Mouse (Mus musculus): Measurements from ENCODE around the gene Cpeb2. TPM values are rescaled to one million over a fixed set of nuclear protein-coding genes. Genes with fewer than 3 reads are reported as not detected.
A peak's percentile ranks its signal among the peaks of the same experiment; 100 is the strongest.

The Cpeb2 gene
- polyA plus RNA-seq, 1 experiment from 2014 or later = 1.4 TPM

DNA sequence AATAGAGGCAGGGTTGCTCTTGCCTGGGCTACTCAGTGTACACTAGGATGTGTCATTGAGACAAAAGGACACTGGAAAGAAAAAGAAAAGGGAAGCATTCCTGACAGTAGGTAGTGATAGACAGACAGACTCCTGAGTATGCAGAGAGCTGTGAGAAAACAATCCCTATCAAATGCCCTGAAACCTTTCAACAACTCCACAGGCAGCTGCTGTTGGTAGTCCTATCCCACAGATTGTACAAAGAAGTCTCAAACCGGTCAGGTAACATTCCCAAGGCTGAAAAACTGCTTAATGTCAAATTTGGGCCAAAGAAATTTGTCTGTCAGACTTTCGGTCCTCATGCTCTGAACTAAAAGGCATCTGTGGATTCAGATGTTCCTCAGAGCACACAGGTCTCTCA lies 66.0 kb downstream of the Cpeb2 start:
- no peak for DNase-seq (ENCODE audit: low spot score)
- WGBS = 72% methylated on average over 2 of the region's 2 CpGs

DNA sequence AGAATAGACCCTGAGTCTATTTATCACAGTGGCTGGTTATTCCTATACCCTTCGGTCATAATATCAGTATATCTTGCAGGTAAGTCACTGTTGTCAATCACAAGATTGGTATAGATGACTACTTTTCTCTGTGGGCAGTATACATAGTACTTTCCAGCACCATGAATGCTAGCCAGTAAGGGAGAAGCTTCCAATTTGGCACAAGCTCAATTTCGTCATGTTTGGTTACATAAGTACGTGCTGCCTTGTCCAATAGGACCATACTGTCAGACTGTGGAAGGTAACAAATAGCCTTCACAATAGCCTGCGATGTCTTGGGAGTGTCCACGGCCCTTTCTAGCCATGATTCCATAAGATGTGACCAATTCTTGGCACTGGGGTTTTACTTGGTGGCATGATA lies 67.1 kb downstream of the Cpeb2 start:
- H3K4me3 ChIP-seq = no peak overlapping the region
- H3K9me3 ChIP-seq = no peaks in the 10 kb centered on the region
- H3K4me1 ChIP-seq = no peaks in the 10 kb centered on the region
- no peak for DNase-seq (ENCODE audit: low spot score)
- H3K27ac ChIP-seq (replicated peaks) = no peak overlapping the region
- H3K27me3 ChIP-seq (replicated peaks; ENCODE audit: low read depth, poor library complexity, severe bottlenecking) = no peaks in the 10 kb centered on the region
- H3K36me3 ChIP-seq (replicated peaks) = no peaks in the 10 kb centered on the region
- 92% methylated on average over 5 of the region's 5 CpGs for WGBS

More for the DNA sequence above, 66.0 kb downstream of the Cpeb2 start:
- Histone ChIP-seq H3K9me3 (no peaks in the 10 kb centered on the region), H3K4me3 (no peak overlapping the region), H3K27me3 (replicated peaks; ENCODE audit: low read depth, poor library complexity, severe bottlenecking) (no peaks in the 10 kb centered on the region), H3K4me1 (no peaks in the 10 kb centered on the region), H3K36me3 (replicated peaks) (no peaks in the 10 kb centered on the region), H3K27ac (replicated peaks) (no peak overlapping the region)

DNA sequence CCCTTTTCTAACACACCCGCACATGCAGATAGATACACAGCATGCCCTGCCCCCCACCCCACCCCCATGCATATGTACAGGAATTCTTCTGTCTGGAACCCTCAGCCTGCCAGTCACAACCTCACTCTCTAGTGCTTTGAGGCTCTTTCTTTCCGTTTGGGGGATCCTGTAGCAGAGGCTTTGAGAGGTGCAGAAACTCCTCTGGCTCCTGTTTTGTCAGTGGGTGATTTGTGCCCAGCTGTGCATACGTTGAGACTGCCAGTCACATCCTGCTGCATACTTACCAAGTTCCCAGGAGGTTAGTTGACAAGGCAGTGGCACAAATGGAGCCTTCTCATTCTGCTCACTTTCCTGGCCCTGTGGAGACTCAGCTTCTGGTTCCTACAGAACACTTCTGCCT lies 68.0 kb downstream of the Cpeb2 start:
- H3K36me3 ChIP-seq (replicated peaks) = no peaks in the 10 kb centered on the region
- H3K27ac ChIP-seq (replicated peaks) = no peak overlapping the region
- no peak overlapping the region for H3K4me3 ChIP-seq
- H3K27me3 ChIP-seq (replicated peaks; ENCODE audit: low read depth, poor library complexity, severe bottlenecking) = no peaks in the 10 kb centered on the region
- WGBS = 51% methylated on average over 3 of the region's 3 CpGs
- no peaks in the 10 kb centered on the region for H3K9me3 ChIP-seq
- DNase-seq (ENCODE audit: low spot score) = no peak
- H3K4me1 ChIP-seq = no peaks in the 10 kb centered on the region

DNA sequence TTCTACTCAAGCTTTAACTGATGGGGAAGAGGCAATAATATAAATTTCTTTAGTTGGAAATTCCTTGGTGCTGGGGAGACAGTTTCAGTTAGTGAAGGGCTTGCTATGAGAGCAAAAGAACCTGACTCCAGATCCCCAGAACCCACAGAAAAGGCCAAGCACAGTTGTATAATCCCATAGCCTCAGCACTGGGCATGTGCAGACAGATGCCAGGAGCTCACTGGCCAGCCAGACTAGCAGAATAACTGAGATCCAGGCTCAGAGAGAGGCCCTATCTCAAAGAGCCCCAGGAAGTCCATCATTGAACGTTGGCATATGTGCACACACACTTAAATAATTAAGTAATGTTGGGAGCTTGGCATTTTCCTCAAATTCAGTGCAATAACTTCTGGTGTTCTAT lies 70.5 kb downstream of the Cpeb2 start:
- Histone ChIP-seq H3K27me3 (replicated peaks; ENCODE audit: low read depth, poor library complexity, severe bottlenecking) (no peaks in the 10 kb centered on the region), H3K4me1 (no peaks in the 10 kb centered on the region), H3K27ac (replicated peaks) (no peak overlapping the region), H3K9me3 (no peaks in the 10 kb centered on the region), H3K36me3 (replicated peaks) (no peaks in the 10 kb centered on the region), H3K4me3 (no peak overlapping the region)
- no peak for DNase-seq (ENCODE audit: low spot score)
- WGBS = 69% methylated on average over 1 of the region's 1 CpGs

DNA sequence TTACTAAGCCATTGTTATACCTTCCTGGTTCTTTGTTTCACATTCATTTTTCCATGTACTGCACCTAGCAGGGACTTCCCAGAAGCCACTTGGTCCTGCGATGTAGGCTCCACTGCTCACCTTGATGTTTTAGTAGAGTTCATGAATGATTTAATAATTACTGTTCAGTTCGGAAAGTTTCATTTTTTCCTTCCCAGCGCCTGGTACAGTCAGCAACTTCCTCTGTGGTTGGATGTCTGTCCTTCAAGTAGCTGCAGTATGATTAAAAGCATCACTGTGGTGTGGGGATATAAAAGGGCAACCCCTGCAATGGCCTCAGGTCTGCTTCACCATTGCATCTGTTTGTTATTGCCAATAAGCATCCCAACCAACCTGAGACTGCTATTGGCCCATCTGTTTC lies 72.5 kb downstream of the Cpeb2 start:
- Histone ChIP-seq H3K4me1 (peaks cover 4% of the 10 kb centered on the region), H3K36me3 (replicated peaks) (no peaks in the 10 kb centered on the region), H3K4me3 (no peak overlapping the region), H3K27me3 (replicated peaks; ENCODE audit: low read depth, poor library complexity, severe bottlenecking) (no peaks in the 10 kb centered on the region), H3K9me3 (no peaks in the 10 kb centered on the region), H3K27ac (replicated peaks) (no peak overlapping the region)
- no peak for DNase-seq (ENCODE audit: low spot score)
- 86% methylated on average over 3 of the region's 3 CpGs for WGBS

DNA sequence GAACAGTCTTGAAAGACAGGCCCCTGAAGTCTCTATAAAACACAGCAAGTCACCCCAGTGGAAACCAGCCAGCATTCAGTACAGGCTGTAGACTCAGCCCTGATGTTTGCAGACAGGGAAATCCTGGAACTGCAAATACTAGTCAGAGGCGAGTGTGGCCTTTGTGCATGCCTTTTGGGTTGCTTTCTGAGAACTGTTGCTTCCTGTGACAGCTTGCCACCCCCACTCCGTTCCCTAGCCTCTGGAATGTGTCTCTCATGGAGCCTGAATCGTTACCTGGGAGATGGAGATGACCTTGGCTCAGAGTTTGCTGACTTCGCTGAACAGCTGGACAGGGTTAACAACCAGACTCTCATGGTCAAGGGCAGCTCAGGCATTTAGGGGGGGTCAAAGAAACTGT lies 77.0 kb downstream of the Cpeb2 start:
- H3K9me3 ChIP-seq = no peaks in the 10 kb centered on the region
- peak; percentile 18 for DNase-seq (ENCODE audit: low spot score)
- H3K36me3 ChIP-seq (replicated peaks) = no peaks in the 10 kb centered on the region
- no peak overlapping the region for H3K4me3 ChIP-seq
- no peak overlapping the region for H3K27ac ChIP-seq (replicated peaks)
- H3K4me1 ChIP-seq = peaks cover 4% of the 10 kb centered on the region
- WGBS = 52% methylated on average over 4 of the region's 4 CpGs
- no peaks in the 10 kb centered on the region for H3K27me3 ChIP-seq (replicated peaks; ENCODE audit: low read depth, poor library complexity, severe bottlenecking)

DNA sequence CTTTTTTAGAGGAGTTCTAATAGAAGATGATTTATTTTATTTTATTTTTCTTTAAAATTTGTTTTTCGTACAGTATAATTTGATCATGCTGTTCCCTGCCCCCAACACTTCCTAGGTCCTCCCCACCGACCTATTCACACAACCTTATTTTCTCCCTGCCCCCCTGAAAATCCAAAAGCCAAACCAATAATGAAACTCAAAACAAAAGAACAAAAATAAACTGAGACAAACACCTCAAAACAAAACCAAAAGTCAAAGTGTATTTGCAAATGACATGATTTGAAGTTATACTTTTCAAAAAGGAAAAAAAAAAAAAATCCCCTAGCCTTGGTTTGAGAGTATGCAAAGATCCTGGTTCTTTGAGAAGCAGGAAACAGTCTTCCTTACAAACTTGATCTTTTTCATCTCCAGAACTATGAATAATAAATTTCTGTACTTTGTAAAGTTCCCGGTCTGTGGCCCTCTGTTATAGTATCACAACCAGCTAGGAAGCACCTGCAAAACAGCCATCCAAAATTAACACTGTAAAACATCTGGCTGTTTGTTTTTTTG lies 91.4 kb downstream of the Cpeb2 start:
- H3K27ac ChIP-seq (replicated peaks) = no peak overlapping the region
- DNase-seq (ENCODE audit: low spot score) = no peak
- WGBS = 86% methylated on average over 3 of the region's 3 CpGs
- H3K4me3 ChIP-seq = no peak overlapping the region
- no peaks in the 10 kb centered on the region for H3K9me3 ChIP-seq
- no peaks in the 10 kb centered on the region for H3K36me3 ChIP-seq (replicated peaks)
- no peaks in the 10 kb centered on the region for H3K27me3 ChIP-seq (replicated peaks; ENCODE audit: low read depth, poor library complexity, severe bottlenecking)
- peaks cover 6% of the 10 kb centered on the region for H3K4me1 ChIP-seq

DNA sequence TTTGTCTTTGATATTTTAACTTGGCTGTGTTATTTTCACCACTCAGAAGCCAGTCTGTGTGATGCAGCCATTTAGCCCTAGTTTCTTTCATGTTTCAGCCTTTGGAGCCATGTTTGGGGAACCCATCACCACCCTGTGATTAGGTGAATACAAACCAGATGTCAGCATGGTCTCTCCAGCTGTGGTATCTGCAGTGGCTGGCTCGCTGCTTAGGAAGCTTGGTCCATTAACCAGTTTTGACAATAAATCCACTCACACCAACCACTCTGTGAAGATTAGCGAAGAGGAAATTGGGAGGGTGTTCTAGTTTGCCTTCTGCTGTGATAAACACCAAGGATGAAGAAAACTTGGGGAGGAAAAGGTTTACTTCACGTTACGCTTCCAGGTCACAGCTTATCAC lies 92.6 kb downstream of the Cpeb2 start:
- Histone ChIP-seq H3K27me3 (replicated peaks; ENCODE audit: low read depth, poor library complexity, severe bottlenecking) (no peaks in the 10 kb centered on the region), H3K27ac (replicated peaks) (no peak overlapping the region), H3K9me3 (no peaks in the 10 kb centered on the region), H3K4me3 (no peak overlapping the region), H3K4me1 (peaks cover 6% of the 10 kb centered on the region), H3K36me3 (replicated peaks) (no peaks in the 10 kb centered on the region)
- peak; percentile 26 for DNase-seq (ENCODE audit: low spot score)
- 64% methylated on average over 4 of the region's 4 CpGs for WGBS

DNA sequence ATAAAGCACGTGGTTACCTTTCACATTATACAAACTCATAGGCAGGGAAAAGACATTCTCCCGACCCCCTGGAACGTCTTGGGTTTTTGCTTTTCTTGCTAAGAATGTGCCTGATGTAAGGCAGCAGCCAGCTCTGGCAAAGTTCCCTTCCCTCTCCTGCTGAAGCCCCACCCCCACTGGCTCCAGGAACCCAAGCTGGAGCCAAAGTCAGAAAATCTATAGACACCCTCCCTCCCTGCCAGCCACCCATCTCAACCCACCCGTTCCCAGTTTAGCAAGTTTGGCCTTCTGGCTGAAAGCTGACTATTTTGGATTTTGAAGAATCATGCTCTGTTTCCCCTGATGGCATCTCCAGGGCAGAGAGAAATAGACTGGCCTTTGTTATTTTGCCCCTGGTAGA lies 95.6 kb downstream of the Cpeb2 start:
- H3K4me1 ChIP-seq = peaks cover 6% of the 10 kb centered on the region
- H3K4me3 ChIP-seq = no peak overlapping the region
- no peak for DNase-seq (ENCODE audit: low spot score)
- no peaks in the 10 kb centered on the region for H3K9me3 ChIP-seq
- 32% methylated on average over 4 of the region's 4 CpGs for WGBS
- H3K36me3 ChIP-seq (replicated peaks) = no peaks in the 10 kb centered on the region
- no peak overlapping the region for H3K27ac ChIP-seq (replicated peaks)
- H3K27me3 ChIP-seq (replicated peaks; ENCODE audit: low read depth, poor library complexity, severe bottlenecking) = no peaks in the 10 kb centered on the region

DNA sequence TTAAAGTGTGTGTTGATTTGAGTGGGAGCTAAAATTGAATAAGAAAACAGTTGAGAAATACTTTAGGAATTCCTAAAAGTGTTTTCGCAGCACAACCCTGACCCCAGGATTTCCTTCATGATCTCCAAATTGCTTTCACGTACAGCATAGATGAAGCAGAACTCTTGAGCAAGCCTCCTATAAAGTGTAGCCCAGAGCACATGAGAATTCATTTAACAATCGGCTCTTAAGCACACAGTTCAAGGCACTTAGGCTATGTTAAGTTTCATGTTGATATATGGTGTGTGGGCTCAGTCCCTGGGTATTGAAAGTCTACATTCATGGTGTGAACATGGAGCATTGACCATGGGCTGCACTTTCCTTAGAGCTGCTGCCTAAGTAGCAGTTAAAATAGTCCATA lies 97.3 kb downstream of the Cpeb2 start:
- no peak overlapping the region for H3K4me3 ChIP-seq
- H3K27ac ChIP-seq (replicated peaks) = no peak overlapping the region
- H3K36me3 ChIP-seq (replicated peaks) = no peaks in the 10 kb centered on the region
- DNase-seq (ENCODE audit: low spot score) = no peak
- peaks cover 6% of the 10 kb centered on the region for H3K4me1 ChIP-seq
- WGBS = 79% methylated on average over 3 of the region's 3 CpGs
- no peaks in the 10 kb centered on the region for H3K27me3 ChIP-seq (replicated peaks; ENCODE audit: low read depth, poor library complexity, severe bottlenecking)
- H3K9me3 ChIP-seq = no peaks in the 10 kb centered on the region

DNA sequence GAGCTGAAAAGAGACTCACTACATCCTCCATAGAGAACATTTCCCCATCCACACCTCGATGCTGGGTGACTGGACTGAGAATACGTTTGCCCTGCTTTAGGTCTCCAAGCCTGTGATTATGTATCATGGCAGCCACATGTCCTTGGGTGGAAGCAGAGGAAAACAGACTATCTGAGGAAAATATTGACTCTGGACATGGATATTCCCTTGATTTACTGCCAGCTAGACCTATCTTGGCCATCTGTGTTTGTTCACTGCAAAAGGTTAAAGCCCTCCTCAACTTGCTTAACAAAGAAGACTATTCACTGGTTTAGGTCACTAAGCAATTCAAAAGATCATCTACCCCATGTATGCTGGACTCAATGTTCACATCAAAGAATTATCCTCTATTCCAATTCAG lies 101.5 kb downstream of the Cpeb2 start:
- Histone ChIP-seq H3K36me3 (replicated peaks) (no peaks in the 10 kb centered on the region), H3K4me3 (no peak overlapping the region), H3K9me3 (no peaks in the 10 kb centered on the region), H3K4me1 (no peaks in the 10 kb centered on the region), H3K27me3 (replicated peaks; ENCODE audit: low read depth, poor library complexity, severe bottlenecking) (no peaks in the 10 kb centered on the region), H3K27ac (replicated peaks) (no peak overlapping the region)
- DNase-seq (ENCODE audit: low spot score) = no peak
- WGBS = 81% methylated on average over 2 of the region's 2 CpGs

DNA sequence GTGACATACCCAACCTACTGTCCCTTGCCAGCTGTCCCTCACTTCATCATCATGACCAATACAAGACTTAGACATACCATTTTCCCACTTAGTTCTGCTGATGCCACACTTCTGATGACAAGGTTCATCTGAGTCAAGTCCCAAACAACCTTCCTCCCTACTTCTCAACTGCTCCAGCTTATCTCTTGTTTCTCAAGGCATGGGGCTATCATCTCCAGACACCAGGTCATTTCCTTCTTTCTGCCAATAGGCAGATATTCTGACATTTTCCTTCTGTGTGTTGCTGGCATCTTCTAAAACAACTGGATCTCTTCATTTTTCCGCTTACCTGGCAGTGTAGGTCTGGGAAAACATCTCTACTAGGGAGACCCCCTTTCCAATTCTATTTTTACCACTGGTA lies 104.2 kb downstream of the Cpeb2 start:
- Histone ChIP-seq H3K27ac (replicated peaks) (no peak overlapping the region), H3K36me3 (replicated peaks) (no peaks in the 10 kb centered on the region), H3K4me3 (no peak overlapping the region), H3K9me3 (no peaks in the 10 kb centered on the region), H3K27me3 (replicated peaks; ENCODE audit: low read depth, poor library complexity, severe bottlenecking) (no peaks in the 10 kb centered on the region), H3K4me1 (no peaks in the 10 kb centered on the region)
- DNase-seq (ENCODE audit: low spot score) = no peak
- 98% methylated on average over 1 of the region's 1 CpGs for WGBS

DNA sequence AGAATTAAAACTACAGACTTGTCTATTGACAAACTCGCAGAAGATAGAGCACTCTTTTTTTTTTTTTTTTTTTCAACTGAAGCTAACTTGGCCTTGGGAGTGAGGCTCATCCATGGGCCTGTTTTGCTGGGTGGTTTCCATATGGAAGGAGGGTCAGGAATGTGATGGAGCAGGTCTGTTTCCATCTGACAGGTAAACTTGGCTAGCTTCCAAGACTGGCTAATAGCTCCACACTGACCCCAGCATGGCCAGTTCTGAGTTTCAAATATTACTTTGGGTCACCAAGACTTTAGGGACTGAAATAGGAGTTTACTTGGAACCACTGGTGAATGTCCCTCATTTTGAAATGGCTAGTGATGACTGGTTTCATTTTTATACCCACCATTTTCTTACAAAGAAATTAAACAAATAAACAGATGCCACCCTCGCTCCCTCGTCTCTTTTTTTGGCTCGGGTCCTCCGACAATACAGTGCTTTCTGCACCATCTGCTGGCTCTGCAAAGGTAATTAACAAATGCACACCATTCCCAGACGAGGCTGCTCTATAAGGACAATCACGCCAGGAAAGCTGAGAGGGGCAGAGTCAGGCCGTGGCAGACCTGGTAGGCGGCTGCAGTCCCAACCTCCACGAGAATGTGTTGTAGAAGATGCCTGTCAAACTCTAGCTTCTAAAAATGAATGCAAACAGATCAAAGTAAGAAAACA lies 106.0 kb downstream of the Cpeb2 start:
- Histone ChIP-seq H3K27ac (replicated peaks) (no peak overlapping the region), H3K27me3 (replicated peaks; ENCODE audit: low read depth, poor library complexity, severe bottlenecking) (no peaks in the 10 kb centered on the region), H3K9me3 (no peaks in the 10 kb centered on the region), H3K36me3 (replicated peaks) (no peaks in the 10 kb centered on the region), H3K4me3 (no peak overlapping the region), H3K4me1 (no peaks in the 10 kb centered on the region)
- DNase-seq (ENCODE audit: low spot score) = no peak
- WGBS = 65% methylated on average over 10 of the region's 10 CpGs

Measured in embryonic facial prominence, embryonic 10.5 days (tissue).